Mouse (Mus musculus): Measurements from ENCODE around the gene H2al1c. TPM values are rescaled to one million over a fixed set of nuclear protein-coding genes. Genes with fewer than 3 reads are reported as not detected.
"Not testable (repeated sequence)": the region's sequence is repeated elsewhere in the genome, so short reads cannot be mapped to it uniquely, and the experiment has no call there.

Gene H2al1c
- total RNA-seq (2021), result not detected
- long read RNA-seq, experiment 1, result 0 reads
- long read RNA-seq, experiment 2, result 0 reads

GRCm38 (mm10) chrX:11305355-11305754, at the start of gene H2al1c:
Gene H2al1c (plus strand): TSS chrX:11305655.
- DNase-seq (ENCODE audit: low spot score in 2 of 2), result not testable (repeated sequence)

GRCm38 (mm10) chrX:11264918-11265317, 40.5 kb upstream of the H2al1c start:
- DNase-seq (ENCODE audit: low spot score in 2 of 2), result no peak

GRCm38 (mm10) chrX:11267791-11268190, 37.7 kb upstream of the H2al1c start:
- no peak for DNase-seq (ENCODE audit: low spot score in 2 of 2)

GRCm38 (mm10) chrX:11269074-11269473, 36.4 kb upstream of the H2al1c start:
- no peak for DNase-seq (ENCODE audit: low spot score in 2 of 2)

GRCm38 (mm10) chrX:11273190-11273589, 32.3 kb upstream of the H2al1c start:
- DNase-seq (ENCODE audit: low spot score in 2 of 2), result no peak

GRCm38 (mm10) chrX:11277083-11277482, 28.4 kb upstream of the H2al1c start:
- no peak for DNase-seq (ENCODE audit: low spot score in 2 of 2)

- no peak for DNase-seq (ENCODE audit: low spot score in 2 of 2)
Measured at GRCm38 (mm10) chrX:11280741-11281140, 24.7 kb upstream of the H2al1c start.

- DNase-seq (ENCODE audit: low spot score in 2 of 2), result no peak
Measured at GRCm38 (mm10) chrX:11288306-11288882, 17.1 kb upstream of the H2al1c start.

GRCm38 (mm10) chrX:11289244-11289643, 16.2 kb upstream of the H2al1c start:
- no peak for DNase-seq (ENCODE audit: low spot score in 2 of 2)

- not testable (repeated sequence) for DNase-seq (ENCODE audit: low spot score in 2 of 2)
Measured at GRCm38 (mm10) chrX:11298957-11299356, 6.5 kb upstream of the H2al1c start, which contains the start of gene H2al1a. Gene H2al1a (plus strand): TSS chrX:11299257.

GRCm38 (mm10) chrX:11302132-11302531, 3.3 kb upstream of the H2al1c start, which contains the start of gene H2al1b:
Gene H2al1b (plus strand): TSS chrX:11302432.
- DNase-seq (ENCODE audit: low spot score in 2 of 2), result not testable (repeated sequence)

- not testable (repeated sequence) for DNase-seq (ENCODE audit: low spot score in 2 of 2)
Measured at GRCm38 (mm10) chrX:11308524-11308923, 3.1 kb downstream of the H2al1c start, which contains the start of gene H2al1d. Gene H2al1d (plus strand): TSS chrX:11308824.

- DNase-seq (ENCODE audit: low spot score in 2 of 2), result not testable (repeated sequence)
Measured at GRCm38 (mm10) chrX:11311634-11312033, 6.2 kb downstream of the H2al1c start, which contains the start of gene H2al1e. Gene H2al1e (plus strand): TSS chrX:11311934.

GRCm38 (mm10) chrX:11314858-11315257, 9.4 kb downstream of the H2al1c start, which contains the start of gene H2al1f:
Gene H2al1f (plus strand): TSS chrX:11315158.
- not testable (repeated sequence) for DNase-seq (ENCODE audit: low spot score in 2 of 2)

GRCm38 (mm10) chrX:11317956-11318355, 12.5 kb downstream of the H2al1c start, which contains the start of gene H2al1g:
Gene H2al1g (plus strand): TSS chrX:11318256.
- not testable (repeated sequence) for DNase-seq (ENCODE audit: low spot score in 2 of 2)

- DNase-seq (ENCODE audit: low spot score in 2 of 2), result not testable (repeated sequence)
Measured at GRCm38 (mm10) chrX:11321192-11321591, 15.7 kb downstream of the H2al1c start, which contains the start of gene H2al1h. Gene H2al1h (plus strand): TSS chrX:11321492.

GRCm38 (mm10) chrX:11324359-11324758, 18.9 kb downstream of the H2al1c start, which contains the start of gene H2al1i:
Gene H2al1i (plus strand): TSS chrX:11324659.
- DNase-seq (ENCODE audit: low spot score in 2 of 2), result not testable (repeated sequence)

- DNase-seq (ENCODE audit: low spot score in 2 of 2), result not testable (repeated sequence)
Measured at GRCm38 (mm10) chrX:11327522-11327921, 22.1 kb downstream of the H2al1c start, which contains the start of gene H2al1j. Gene H2al1j (plus strand): TSS chrX:11327822.

- no peak for DNase-seq (ENCODE audit: low spot score in 2 of 2)
Measured at GRCm38 (mm10) chrX:11345762-11346161, 40.3 kb downstream of the H2al1c start.

- DNase-seq (ENCODE audit: low spot score in 2 of 2), result no peak
Measured at GRCm38 (mm10) chrX:11346756-11347155, 41.3 kb downstream of the H2al1c start.

Measured in left cerebral cortex, adult 18-20 months (tissue).